Mouse (Mus musculus) liver, embryonic 14.5 days (tissue): ENCODE measurements around the gene Prim2. TPM values are rescaled to one million over a fixed set of nuclear protein-coding genes. Genes with fewer than 3 reads are reported as not detected.

Source experiments
- ATAC-seq: fragments of 200-750 bp; cut with Nextera tagmentation; 2 replicates; pipeline ENCODE4 v1.8.0; 2017; ENCODE audit warnings: moderate number of reproducible peaks, mild to moderate bottlenecking, moderate library complexity; ENCODE audit not compliant: insufficient read depth
- DNase-seq, 3 experiments: peaks; one replicate each; pipeline ENCODE4 v3.0.0-alpha.2; 2012 to 2013; ENCODE audit warnings: low read depth in 3 of 3, low spot score in 3 of 3
- H3K27ac ChIP-seq: fragments of 300-500 bp; sonication (generic); 2 replicates; pipeline ENCODE4 v1.5.1; 2014; ENCODE audit warnings: moderate library complexity, mild to moderate bottlenecking, control low read depth, inconsistent platforms
- H3K27me3 ChIP-seq: fragments of 300-500 bp; sonication (generic); 2 replicates; pipeline ENCODE4 v1.6.1; 2014; ENCODE audit warnings: mild to moderate bottlenecking, low read length, moderate library complexity; ENCODE audit not compliant: control insufficient read depth, insufficient read depth
- H3K36me3 ChIP-seq: fragments of 300-500 bp; sonication (generic); replicated peaks from 2 replicates; pipeline ENCODE4 v1.6.1; 2014; ENCODE audit warnings: low read depth; ENCODE audit not compliant: control insufficient read depth, insufficient read depth
- H3K4me1 ChIP-seq, 2 experiments: fragments of 200-500 bp in 1 of 2; fragments of 300-500 bp in 1 of 2; sonication (generic) in 1 of 2; replicated peaks; 2 replicates each; pipeline ENCODE4 v1.6.1; 2012 to 2014; ENCODE audit warnings: antibody characterized with exemption in 1 of 2, inconsistent platforms in 1 of 2, low read length in 1 of 2; ENCODE audit not compliant: control insufficient read depth in 2 of 2, insufficient read depth in 2 of 2
- H3K4me2 ChIP-seq: fragments of 300-500 bp; sonication (generic); 2 replicates; pipeline ENCODE4 v1.6.1; 2014; ENCODE audit warnings: low read depth, mild to moderate bottlenecking, control low read depth, moderate library complexity
- H3K4me3 ChIP-seq, 2 experiments: fragments of 200-500 bp in 1 of 2; fragments of 300-500 bp in 1 of 2; sonication (generic) in 1 of 2; 2 replicates each; pipeline ENCODE4 v1.5.1; 2012 to 2014; ENCODE audit warnings: low read depth in 2 of 2, low read length in 2 of 2, mild to moderate bottlenecking in 2 of 2, control low read depth in 1 of 2, inconsistent platforms in 1 of 2, moderate library complexity in 1 of 2; ENCODE audit not compliant: insufficient read depth in 1 of 2
- H3K9ac ChIP-seq: fragments of 300-500 bp; sonication (generic); replicated peaks from 2 replicates; pipeline ENCODE4 v1.6.1; 2014; ENCODE audit warnings: mild to moderate bottlenecking, control low read depth, moderate library complexity
- H3K9me3 ChIP-seq: fragments of 300-500 bp; sonication (generic); 2 replicates; pipeline ENCODE4 v1.6.1; 2016; ENCODE audit warnings: low read length, mixed read lengths; ENCODE audit not compliant: control insufficient read depth
- CTCF ChIP-seq: IDR thresholded peaks from 2 replicates; pipeline ENCODE4 v1.5.1; 2016; ENCODE audit warnings: antibody characterized with exemption, low read depth, control low read depth
- EP300 ChIP-seq: IDR thresholded peaks from 2 replicates; pipeline ENCODE4 v1.6.1; 2016; ENCODE audit warnings: antibody characterized with exemption, low read depth
- WGBS: fragments of 180-500 bp; shearing (Covaris S2); extraction: QIAGEN DNeasy Blood & Tissue Kit; methylation state at CpG from one replicate; pipeline ENCODE4 v1.1.7; 2014; ENCODE audit not compliant: insufficient replicate concordance; 5-methylcytosine and 5-hydroxymethylcytosine counted together
- polyA plus RNA-seq, 2 experiments: library from polyadenylated mRNA; depleted of rRNA in 1 of 2; stranded (reverse) in 1 of 2; unstranded in 1 of 2; fragments of >200 nt; fragmentation: Nextera tagmentation in 1 of 2; extraction: Ambion mirVana in 1 of 2; gene quantifications; 2 replicates each; pipeline versions ENCODE4 v1.2.1 to v1.2.3; 2012 to 2014

The Prim2 gene
- polyA plus RNA-seq, 2 experiments = 34.1 to 38.1 TPM

DNA sequence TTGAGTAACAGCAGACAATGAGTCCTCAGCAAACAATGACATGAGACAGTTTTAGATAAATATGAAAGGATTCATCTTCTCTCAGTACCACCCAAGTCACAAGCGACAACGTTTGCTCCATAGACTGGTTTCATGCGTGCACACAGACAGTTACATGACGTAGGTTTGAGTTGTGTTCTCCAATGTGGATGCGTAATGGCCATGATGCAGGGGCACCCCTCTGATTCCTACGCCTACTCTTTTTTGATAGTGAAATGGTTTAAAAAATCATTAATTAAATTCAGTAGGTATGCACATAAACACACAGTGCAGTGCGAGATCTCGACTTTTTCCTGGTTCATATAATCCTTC, 174.4 kb downstream of the Prim2 start:
- WGBS = 80% methylated on average over 8 of the region's 8 CpGs
- Histone ChIP-seq H3K4me1 (peaks cover 0 to 5% of the 10 kb centered on the region in 2 experiments; a peak in 1 of 4 replicates), H3K9me3 (no peaks in the 10 kb centered on the region), H3K4me3 (no peak overlapping the region), H3K4me2 (no peak overlapping the region), H3K36me3 (no peaks in the 10 kb centered on the region), H3K9ac (no peak overlapping the region), H3K27ac (no peak overlapping the region), H3K27me3 (no peaks in the 10 kb centered on the region)
- ATAC-seq = no peak
- DNase-seq = no peak
- TF ChIP-seq CTCF = no peak
- no peak for TF ChIP-seq EP300

GRCm38 (mm10) chr1:33494524-33495202, 174.9 kb downstream of the Prim2 start:
- TF ChIP-seq CTCF (no peak), EP300 (no peak)
- H3K4me2 ChIP-seq = no peak overlapping the region
- ATAC-seq = no peak
- no peaks in the 10 kb centered on the region for H3K27me3 ChIP-seq
- no peaks in the 10 kb centered on the region for H3K9me3 ChIP-seq
- H3K4me1 ChIP-seq = peaks cover 0 to 2% of the 10 kb centered on the region in 2 experiments; a peak in 1 of 4 replicates
- no peaks in the 10 kb centered on the region for H3K36me3 ChIP-seq
- H3K4me3 ChIP-seq = no peak overlapping the region
- DNase-seq = no peak
- no peak overlapping the region for H3K27ac ChIP-seq
- H3K9ac ChIP-seq = no peak overlapping the region
- WGBS = 71% methylated on average over 2 of the region's 2 CpGs

GRCm38 (mm10) chr1:33490220-33490619, 179.4 kb downstream of the Prim2 start:
- no peaks in the 10 kb centered on the region for H3K9me3 ChIP-seq
- H3K9ac ChIP-seq = no peak overlapping the region
- 68% methylated on average over 6 of the region's 6 CpGs for WGBS

DNA sequence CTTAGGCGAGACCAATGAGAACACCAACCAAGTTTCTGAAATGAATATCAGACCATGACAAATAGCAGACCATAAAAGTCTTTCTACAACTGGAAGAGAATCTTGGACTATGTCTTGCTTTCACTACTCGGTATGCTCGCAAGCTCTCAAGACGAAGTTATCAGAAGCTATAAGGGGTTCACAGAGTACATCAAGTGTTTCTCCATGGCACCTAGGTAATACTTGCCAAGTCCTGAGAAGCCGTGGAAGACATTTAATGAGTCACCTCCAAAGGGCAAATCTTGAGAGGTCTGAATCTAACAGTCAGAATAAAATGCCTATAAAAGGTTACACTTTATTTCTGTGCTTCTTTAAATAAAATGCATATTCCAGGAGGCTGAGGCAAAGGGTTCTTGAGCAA, 181.2 kb downstream of the Prim2 start:
- Histone ChIP-seq H3K9ac (no peak overlapping the region), H3K27ac (no peak overlapping the region), H3K9me3 (no peaks in the 10 kb centered on the region), H3K4me2 (no peak overlapping the region), H3K36me3 (no peaks in the 10 kb centered on the region), H3K4me3 (no peak overlapping the region), H3K4me1 (no peaks in the 10 kb centered on the region), H3K27me3 (no peaks in the 10 kb centered on the region)
- no peak for TF ChIP-seq EP300
- TF ChIP-seq CTCF = no peak
- DNase-seq (no peak), ATAC-seq (no peak)
- WGBS = 84% methylated on average over 5 of the region's 5 CpGs

More at GRCm38 (mm10) chr1:33490220-33490619, 179.4 kb downstream of the Prim2 start:
- no peak overlapping the region for H3K4me3 ChIP-seq
- H3K27ac ChIP-seq = no peak overlapping the region
- H3K4me2 ChIP-seq = no peak overlapping the region
- no peak for DNase-seq
- H3K36me3 ChIP-seq = no peaks in the 10 kb centered on the region
- no peaks in the 10 kb centered on the region for H3K4me1 ChIP-seq
- no peaks in the 10 kb centered on the region for H3K27me3 ChIP-seq
- ATAC-seq = no peak
- TF ChIP-seq EP300 = no peak

DNA sequence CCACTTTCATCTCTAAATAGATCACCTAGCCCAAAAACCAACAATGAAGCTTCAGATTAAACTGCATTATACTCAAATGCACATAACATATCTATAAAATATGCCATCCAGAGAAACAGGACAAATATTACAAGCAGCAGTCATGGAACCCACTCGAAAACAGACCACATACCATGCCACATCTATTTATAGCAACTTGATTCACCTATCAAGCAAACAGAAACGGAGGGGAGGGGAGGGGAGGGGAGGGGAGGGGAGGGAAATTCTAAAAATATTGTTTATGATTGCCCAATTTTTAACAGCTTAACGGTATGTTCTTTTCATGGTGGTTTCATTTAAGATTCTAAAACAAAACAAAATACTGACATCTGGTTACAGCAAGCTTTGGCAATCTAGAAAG, 185.8 kb downstream of the Prim2 start:
- ATAC-seq = no peak

More for the DNA sequence above, 185.8 kb downstream of the Prim2 start:
- Histone ChIP-seq H3K27ac (no peak overlapping the region), H3K36me3 (peaks cover 4% of the 10 kb centered on the region), H3K4me1 (no peaks in the 10 kb centered on the region), H3K4me3 (no peak overlapping the region), H3K9me3 (no peaks in the 10 kb centered on the region), H3K27me3 (no peaks in the 10 kb centered on the region), H3K4me2 (no peak overlapping the region), H3K9ac (no peak overlapping the region)
- no peak for DNase-seq
- WGBS = 43% methylated on average over 3 of the region's 3 CpGs
- TF ChIP-seq CTCF (no peak), EP300 (no peak)
